Mouse (Mus musculus): ENCODE measurements around the gene Ell2.

The Ell2 gene

DNA sequence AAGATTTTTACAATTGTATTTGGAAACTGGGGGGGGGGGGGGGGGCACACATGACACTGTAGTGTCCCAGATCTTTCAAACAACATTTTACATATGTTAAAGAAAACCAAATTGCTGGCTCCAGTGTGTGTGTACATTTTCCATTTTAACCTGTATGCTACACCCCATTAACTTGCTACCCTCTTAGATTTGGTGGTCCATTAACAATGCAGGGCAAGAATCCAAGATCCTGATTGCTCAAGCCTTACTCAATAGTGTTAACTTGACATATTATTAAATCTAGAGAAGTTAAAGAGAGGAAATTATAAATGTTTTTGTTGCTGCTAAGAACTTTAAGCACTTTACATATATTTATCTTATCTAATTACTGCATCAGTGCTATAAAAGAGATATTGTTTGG lies 24.2 kb downstream of the Ell2 start:
- no peak for DNase-seq (ENCODE audit: low spot score in 2 of 2)

DNA sequence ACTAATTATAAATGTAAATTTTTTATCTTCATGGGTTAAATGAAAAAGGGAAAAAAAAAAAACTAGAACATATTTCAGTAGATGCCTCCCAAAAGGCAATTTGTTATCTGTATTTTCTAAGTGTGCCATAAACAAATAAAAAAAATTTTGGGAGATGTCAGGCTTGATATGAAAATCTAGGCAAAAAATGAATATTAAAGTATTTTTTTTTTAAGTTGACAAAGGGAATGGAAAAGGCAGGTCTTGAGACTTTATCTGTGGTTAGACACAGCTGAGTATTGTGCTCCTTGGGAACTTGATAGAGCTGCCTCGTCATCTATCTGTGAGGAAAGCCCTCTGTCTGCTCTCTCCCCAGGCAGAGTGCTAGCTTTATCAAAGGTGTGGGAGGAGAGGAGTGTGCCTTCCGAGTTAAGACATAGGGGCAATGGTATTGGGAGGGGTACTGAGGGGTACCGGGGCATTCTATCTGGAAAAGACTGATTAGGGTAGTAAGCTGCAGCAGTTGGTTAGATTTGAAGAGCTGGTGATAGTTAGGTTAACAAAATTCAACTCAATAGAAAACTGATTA lies 27.1 kb downstream of the Ell2 start:
- no peak for DNase-seq (ENCODE audit: low spot score in 2 of 2)

DNA sequence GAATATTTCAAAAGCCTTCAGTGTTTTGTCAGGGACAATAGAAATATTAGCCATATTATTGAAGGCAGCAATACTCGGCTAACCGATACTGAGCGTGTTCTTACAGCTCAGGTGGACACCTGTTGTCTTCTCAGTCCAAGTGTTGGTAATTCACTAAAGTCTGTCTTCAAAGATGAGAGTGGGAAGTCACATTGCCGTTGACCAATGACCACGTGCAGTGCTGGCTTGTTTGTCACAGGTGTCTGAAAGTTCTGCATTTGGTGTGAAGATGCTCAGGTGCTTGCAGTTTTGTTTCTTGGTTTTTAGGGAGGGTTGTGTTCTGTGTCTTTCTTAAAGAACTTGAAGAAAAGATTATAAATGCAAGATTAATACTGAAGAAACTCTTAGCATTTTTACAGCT lies 27.7 kb downstream of the Ell2 start:
- DNase-seq (ENCODE audit: low spot score in 2 of 2) = no peak

DNA sequence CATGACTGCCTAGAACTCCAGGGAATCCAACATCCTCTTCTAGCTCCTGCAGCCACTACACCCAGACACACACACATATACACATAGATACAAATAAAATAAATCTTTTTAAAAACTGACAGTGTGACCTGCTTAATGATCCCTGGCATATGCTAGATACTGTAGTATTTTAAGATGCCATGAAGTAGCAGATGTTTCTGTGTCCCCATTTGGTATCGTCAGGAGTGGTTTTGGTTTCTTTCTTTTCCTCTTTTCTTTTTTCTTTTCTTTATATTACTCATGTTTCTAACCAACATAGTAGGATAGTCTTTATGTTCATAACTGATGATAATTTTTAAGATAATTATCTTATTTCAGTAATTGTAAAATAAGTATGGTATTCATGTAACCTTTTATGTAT lies 29.0 kb downstream of the Ell2 start:
- DNase-seq (ENCODE audit: low spot score in 2 of 2) = no peak

DNA sequence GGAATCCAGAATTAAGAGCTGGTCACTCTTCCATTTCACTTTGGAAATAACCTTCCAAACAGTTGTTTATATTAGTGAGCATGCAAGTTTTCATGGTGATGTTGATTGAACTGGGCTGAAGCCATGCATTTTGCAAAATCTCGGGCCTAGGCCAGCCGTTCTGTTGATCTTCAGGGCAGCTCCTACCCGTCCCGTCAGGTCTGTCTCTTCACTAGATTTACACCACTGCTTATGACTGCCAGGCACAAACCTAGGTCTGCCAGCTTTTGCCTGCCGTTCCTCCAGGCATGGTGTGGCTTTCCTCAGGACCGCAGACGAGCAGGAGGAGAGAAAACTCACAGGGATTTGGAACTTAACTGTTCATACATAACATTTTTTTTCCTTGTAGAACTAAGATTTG lies 31.4 kb downstream of the Ell2 start:
- DNase-seq (ENCODE audit: low spot score in 2 of 2) = no peak

DNA sequence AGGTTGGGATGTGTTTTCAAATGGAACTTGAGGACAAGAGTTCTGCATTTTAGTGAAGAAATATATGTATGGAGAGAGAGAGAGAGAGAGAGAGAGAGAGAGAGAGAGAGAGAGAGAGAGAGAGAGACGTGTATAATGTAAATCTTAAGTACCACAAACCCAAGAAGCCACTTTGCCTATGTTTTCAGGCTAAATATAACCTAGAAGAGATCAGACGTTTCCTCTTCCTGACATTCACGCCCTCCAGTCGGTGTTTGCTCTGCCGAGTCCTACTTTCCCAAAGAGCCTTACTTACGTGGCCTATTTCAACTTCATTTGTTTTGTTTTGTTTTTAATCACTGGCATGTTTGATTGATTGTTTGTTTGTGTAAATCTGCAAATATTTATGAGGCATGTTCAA lies 32.0 kb downstream of the Ell2 start:
- DNase-seq (ENCODE audit: low spot score in 2 of 2) = no peak

DNA sequence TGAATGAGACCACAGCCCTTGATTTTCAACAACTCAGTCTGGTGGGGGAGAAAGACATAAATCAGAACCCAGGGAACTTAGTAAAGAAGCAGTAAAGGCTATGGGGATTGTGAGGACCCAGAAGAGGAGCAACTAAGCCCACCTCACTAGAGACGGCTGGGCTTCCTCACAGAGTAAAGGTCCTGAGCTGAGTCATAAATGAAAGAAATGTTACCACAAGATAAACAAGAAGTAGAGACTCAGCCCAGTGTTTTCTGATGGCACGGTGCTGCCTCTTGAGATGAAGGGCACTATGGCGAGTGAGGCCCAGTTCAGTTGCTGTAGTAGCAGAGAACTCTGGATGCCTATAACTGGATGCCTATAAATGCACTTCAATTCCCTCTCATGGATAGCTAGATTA lies 32.4 kb downstream of the Ell2 start:
- no peak for DNase-seq (ENCODE audit: low spot score in 2 of 2)

DNA sequence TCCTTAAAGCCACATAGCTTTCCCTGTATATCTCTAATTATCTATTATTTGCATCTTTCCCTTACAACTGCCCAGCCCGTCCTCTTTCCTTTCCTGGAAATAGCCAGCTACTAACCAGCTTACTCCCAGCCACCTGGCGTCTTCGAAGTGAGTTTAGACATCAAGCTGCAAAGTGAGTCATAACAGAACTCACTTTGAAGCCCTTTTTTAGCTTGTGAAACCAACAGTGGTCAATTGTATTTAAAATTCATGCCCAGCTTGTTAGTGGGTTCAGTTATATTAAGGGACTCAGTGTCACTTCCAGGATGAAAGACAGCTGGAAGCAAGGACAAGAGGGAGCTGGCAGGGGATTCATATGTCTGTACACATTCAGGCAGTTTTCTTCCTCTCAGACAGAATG lies 33.5 kb downstream of the Ell2 start:
- no peak for DNase-seq (ENCODE audit: low spot score in 2 of 2)

DNA sequence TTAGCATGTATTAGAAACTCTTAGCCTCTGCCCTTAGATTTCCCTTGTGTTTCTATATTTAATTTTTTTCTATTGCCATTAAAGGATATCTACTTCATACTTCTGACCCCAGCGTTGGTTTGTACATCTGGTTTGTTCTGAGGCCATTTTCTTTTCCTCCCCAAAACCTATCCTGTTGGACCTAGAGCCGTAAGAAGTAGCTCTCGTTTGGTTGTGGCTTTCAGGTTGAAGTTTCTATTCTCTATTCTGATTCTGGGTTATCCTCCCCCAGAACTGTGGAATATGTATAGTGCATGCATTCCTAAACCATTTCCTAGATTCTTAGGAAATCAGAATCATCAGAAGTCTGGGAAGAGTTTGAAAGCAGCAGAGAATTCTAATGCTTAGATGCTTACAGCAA lies 34.6 kb downstream of the Ell2 start:
- DNase-seq (ENCODE audit: low spot score in 2 of 2) = no peak

DNA sequence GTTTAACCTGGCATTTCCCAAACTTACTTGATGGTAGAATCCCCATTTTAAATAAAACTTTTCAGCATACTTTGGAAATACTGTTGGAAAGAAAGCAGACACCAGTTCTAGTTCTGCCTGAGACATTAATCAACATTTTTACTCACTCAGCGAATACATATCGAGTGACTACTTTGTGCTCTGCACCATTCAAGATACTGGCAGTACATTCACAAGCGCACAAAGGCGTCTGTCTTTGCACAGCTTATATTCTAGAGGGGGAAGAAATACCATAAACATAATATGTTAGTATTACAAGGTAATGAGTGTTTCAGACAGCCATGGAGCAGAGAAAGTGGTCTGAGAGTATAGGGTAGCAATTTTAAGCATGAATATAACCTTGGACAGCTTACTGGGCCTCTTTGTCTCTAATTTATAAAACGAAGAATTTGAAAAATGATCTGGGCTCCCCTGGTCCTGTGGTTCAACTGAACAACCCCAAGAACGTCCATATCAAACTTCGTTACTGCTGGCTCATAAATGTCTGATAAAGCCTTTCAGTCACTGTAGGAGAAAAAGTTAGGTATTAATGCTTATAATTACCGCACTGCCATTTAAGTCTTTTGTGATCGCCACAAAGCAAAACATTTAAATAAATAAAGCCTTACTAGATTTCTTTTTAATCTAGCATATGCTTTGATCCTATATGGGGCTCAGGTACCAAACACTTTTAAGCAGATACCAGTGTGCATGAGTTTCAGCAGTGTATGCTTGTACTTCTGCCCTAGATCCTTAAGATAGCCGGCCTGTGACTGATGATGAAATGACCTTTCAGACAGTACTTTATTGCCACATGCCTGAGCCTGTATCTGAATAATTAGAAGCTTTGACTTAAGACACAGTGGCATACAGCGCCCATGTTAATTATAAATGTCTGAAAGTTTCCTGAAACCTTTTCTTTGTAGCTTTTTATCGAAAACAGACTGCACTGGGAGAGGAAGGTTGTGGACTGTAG lies 35.5 kb downstream of the Ell2 start:
- DNase-seq (ENCODE audit: low spot score in 2 of 2) = no peak

DNA sequence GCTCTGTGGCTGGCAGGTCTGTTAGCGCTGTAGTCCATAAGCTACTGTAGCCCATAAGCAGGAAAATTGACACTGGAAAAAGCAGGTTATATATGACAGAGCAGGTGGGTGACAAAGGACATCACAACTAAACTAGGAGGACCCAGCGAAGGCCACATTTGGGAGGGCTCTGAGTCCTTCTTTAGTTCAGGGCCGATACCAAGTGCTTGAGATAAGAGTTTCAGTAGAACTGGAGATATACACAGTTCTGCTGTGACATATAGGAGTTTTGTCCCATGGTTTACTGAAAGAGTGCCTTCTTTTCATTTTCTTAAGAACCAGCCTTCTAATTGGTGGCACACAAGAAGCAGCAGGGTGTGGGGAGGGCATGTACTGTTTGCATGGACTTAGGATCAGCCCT lies 36.4 kb downstream of the Ell2 start:
- DNase-seq (ENCODE audit: low spot score in 2 of 2) = no peak

DNA sequence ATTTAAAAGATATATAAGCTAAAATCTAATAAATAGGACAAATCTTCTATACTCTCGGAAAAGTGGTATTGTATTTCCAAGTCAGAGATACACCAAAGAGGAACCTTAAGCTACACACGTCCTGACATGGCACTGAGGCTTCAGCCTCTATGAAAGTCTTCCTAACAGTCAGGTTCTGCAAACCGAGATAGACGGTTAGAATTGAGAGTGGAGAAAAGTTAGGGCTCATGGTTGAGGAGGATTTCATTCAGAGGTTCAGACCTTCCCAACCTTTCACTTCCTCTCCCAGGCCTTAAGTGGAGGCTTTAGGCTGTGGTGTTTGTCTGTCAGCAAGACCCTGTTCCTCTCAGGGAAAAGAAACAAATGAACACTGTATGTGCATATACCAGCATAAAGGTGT lies 37.5 kb downstream of the Ell2 start:
- no peak for DNase-seq (ENCODE audit: low spot score in 2 of 2)

DNA sequence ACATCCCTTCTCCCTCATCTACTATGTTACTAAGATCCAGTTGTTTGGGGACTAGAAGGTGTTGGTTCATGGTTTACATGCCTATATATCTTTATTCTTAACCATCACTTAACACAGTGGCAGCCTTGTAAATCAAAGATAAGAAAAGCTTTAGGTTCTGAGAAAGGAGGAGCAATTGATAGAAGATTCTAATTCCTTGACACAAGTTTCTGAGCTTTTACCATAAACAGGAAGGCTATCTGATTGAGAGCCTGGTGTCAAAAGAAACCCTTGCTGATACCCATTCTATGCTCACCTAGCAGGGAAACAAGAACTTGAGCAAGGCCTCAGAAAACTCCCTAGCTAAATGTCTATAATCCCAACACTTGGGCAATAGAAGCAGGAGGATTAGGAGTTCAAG lies 38.8 kb downstream of the Ell2 start:
- no peak for DNase-seq (ENCODE audit: low spot score in 2 of 2)

DNA sequence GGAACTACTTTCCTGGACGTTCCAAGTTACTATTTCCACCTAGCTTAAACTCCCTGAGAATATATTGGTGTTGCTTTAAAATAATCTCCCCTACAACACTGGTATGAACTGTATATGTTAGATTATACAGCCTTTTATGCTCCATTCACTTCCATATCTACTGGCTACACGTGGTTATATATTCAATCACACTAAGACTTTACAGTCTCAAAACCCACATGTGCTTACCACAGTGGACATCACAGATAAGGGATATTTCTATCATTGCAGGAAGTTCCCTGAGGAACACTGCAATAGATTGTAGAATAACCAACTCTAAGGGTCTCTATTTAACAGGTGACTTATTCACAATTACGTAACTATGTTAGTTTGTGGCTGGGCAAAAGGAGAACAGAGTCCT lies 40.7 kb downstream of the Ell2 start:
- no peak for DNase-seq (ENCODE audit: low spot score in 2 of 2)

DNA sequence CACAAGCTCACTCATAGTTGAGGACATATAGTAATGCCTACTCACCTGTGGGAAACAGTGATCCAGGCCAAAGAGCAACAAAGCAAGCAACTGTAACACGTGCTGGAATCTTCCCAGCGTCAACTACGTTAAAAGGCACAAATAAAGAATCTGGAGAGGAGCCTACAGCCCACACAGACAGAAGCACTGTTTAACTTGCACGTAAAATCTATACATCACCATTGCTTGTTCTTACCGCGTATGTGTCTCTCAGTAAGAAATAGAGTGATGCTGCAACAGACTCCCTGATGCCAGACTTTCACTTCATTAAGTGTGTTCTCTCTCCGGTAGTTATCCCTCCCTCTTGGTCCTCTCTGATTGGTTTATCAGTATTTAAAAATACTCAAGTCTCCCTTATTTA lies 42.1 kb downstream of the Ell2 start:
- no peak for DNase-seq (ENCODE audit: low spot score in 2 of 2)

DNA sequence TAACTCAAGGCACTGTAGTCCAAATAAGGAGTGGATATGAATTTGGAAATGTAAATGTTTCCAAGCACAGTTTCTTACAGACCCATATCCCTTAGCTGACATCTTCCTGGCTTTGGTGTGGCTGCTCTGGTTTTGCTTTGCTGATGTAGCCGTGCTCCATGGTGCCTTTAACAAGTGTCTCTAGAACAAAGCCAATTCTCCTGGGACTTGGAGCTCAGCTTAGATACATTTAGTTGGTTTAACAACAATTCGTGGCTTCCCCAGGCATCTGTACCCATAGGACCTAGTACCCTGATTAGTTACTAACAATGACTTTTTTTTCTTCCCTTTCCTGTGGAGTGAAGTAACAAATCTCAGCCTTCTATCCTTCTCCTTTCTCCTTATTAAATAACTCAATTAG lies 44.2 kb downstream of the Ell2 start:
- no peak for DNase-seq (ENCODE audit: low spot score in 2 of 2)

DNA sequence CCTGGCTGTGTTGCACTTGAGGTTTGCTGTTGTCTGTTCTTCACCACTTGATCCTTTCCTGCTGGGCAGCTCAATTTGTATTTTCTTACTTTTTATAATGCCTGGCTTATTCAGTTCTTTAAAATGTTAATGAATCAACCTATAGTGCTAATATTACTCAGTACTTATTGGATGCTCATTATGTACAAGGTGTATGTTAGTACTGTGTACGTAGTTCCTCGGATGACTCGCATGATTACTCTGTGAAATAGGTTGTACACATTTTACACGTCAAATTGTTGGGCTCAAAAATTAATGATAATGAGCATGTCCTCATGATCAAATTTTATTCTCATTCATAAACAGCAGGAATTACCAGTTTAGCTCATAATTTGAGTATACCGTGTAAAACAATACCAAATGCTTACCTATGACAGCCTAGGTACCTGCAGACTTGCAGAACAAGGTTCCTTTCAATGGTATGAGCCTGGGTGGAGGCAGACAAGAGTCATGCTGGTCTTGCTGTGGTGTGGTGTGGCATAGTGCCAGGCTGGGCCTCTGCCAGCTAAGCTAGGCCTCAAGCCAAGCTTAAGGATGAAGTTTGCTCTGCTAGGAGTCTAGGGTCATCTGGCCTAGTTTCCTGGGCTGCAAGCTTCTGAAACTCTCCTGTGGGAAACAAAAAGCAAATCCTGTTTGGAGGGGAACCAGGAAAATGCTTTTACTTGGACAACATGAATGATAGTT lies 45.8 kb downstream of the Ell2 start:
- DNase-seq (ENCODE audit: low spot score in 2 of 2) = peak; percentile 28 to 49

DNA sequence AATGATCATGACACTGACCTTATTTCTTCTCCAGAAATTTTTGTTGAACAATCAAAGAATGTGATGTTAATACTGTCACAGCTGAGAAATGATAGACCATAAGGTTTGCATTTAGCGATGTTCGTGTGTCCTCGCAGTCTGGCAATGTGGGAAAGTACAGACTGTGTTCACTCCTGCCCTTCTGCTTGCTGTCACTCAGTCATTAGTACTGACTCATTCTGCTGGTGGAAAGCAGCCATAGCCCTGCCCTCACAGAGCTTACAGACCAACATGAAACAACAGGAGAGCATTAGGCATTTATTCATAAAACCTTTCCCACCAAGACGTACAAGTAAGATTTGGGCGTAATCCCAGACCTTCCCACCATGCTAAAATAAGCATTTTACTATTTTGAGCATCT lies 47.8 kb downstream of the Ell2 start:
- DNase-seq (ENCODE audit: low spot score in 2 of 2) = no peak

DNA sequence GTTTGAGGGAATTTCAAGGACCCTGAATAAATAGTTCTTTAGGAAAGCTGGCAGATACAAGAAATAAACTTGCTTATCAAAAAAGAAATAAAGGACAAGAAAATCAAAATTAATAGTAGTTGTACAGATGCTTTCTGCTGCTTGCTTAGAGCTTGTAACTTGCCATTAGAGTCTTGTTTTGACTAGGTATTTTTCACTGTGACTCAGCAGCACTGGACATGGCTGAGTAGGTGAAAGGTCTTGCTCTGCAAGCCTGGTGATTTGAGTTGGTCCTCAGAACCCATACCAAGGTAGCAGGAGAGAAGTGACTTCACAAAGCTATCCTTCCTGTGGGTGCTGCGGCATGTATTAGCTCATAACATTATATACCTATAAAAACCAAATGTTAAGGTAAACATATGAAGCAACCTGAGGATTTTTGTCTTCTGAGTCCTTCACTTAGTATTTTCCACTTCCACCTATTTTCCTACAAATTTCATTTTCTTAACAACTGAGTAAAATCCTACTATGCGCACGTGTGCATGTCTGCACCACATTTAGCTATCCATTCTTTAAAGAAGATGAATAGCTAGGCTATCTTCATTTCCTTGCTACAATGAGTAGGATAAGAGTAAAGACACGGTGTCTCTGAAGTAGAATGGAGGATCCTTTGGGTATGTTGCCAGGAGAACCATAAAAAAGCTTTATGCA lies 54.4 kb downstream of the Ell2 start:
- no peak for DNase-seq (ENCODE audit: low spot score in 2 of 2)

DNA sequence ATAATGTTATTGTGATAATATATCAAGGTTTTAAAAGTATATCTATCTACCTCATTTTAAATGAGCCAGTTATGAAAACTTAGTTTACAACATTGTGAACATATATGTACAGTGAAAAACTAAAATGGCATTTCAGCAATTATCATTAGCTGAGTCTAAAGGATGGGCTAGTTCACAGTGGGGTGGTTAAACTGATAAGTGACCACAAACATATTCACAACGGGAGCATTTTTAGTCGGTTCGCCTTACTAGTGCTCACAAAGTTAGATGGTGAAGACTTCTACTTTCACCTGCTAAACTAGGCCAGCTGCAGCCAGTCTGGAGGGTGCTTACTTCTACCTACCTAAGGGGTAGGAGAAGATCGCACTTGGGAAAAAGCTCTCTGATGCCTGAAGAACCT lies 56.2 kb downstream of the Ell2 start:
- no peak for DNase-seq (ENCODE audit: low spot score in 2 of 2)

DNA sequence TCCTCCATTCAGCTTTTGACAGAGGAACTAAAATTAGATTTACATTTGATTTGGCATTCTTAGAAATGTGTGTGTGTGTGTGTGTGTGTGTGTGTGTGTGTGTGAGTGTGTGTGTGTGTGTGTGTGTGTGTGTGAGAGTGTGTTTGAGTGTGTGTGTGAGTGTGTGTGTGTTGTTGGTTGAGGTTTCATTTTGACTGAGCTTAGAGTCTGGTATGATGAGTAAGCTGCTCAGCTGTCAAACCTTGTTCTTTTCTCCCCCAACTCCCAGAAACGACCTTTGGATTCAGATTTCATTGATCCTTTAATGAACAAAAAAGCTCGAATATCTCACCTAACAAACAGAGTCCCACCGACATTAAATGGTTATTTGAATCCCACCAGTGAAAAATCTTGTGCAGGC lies 56.7 kb downstream of the Ell2 start:
- no peak for DNase-seq (ENCODE audit: low spot score in 2 of 2)

DNA sequence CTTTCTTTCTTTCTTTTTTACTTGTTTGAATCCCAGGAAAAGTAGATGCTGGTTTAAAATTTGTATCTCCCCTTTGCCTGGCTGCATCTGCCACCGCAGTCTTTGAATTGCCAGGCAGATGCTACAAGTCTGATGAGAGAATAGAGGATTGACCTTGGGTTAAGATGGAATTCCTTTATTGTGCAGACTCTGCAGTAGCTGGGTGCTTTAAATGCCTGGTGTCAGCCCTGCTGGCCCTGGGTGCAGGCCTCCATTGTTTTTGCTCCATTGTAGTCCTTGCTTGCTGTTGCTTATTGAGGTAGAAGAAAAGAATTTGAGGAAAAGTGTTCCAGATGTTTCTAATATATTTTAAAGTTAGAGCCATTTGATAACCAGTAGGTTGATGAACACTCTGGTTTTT lies 59.2 kb downstream of the Ell2 start:
- DNase-seq (ENCODE audit: low spot score in 2 of 2) = no peak
